Mouse (Mus musculus) bone marrow, adult 2 months (tissue): ENCODE measurements at regions not wholly inside any gene's neighbourhood (a gene's known extent, or its start where the extent isn't known, plus 50 kb on each side); places are given as distances from the start of the nearest gene placed in this dataset.

Experiments
- H3K27ac ChIP-seq: fragments of 200-500 bp; 2 replicates; pipeline ENCODE4 v1.5.1; 2012; ENCODE audit warnings: low read depth, mild to moderate bottlenecking, control low read depth, inconsistent platforms, low read length; ENCODE audit not compliant: control insufficient read depth, poor library complexity, insufficient read depth
- H3K4me1 ChIP-seq: fragments of 200-500 bp; 2 replicates; pipeline ENCODE4 v1.6.1; 2011; ENCODE audit warnings: low read length; ENCODE audit not compliant: control insufficient read depth, insufficient read depth
- H3K4me3 ChIP-seq: fragments of 200-500 bp; replicated peaks from 2 replicates; pipeline ENCODE3; 2011; ENCODE audit warnings: mild to moderate bottlenecking, low read depth, low read length, control low read depth; ENCODE audit not compliant: control insufficient read depth
- CTCF ChIP-seq: fragments of 200-500 bp; IDR thresholded peaks from 2 replicates; pipeline ENCODE4 v1.5.1; 2011; ENCODE audit warnings: low read length, control low read depth; ENCODE audit not compliant: control insufficient read depth, insufficient read depth
- POLR2A ChIP-seq: fragments of 200-500 bp; IDR thresholded peaks from 2 replicates; pipeline ENCODE4 v1.6.1; 2011; ENCODE audit warnings: low read depth, mild to moderate bottlenecking, control low read depth, low read length, borderline replicate concordance; ENCODE audit not compliant: control insufficient read depth
- WGBS: fragments of 180-500 bp; shearing (Covaris S2); methylation state at CpG from one replicate; pipeline ENCODE4 v1.1.7; 2018; 5-methylcytosine and 5-hydroxymethylcytosine counted together

GRCm38 (mm10) chr5:101523902-101524301 is 140.9 kb downstream of the Nkx6-1 start:
- WGBS = 32% methylated on average over 7 of the region's 7 CpGs
- H3K4me1 ChIP-seq = no peaks in the 10 kb centered on the region
- no peak overlapping the region for H3K4me3 ChIP-seq
- TF ChIP-seq CTCF (no peak), POLR2A (no peak)
- no peak overlapping the region for H3K27ac ChIP-seq

GRCm38 (mm10) chr5:101523490-101523889 is 141.3 kb downstream of the Nkx6-1 start:
- 31% methylated on average over 7 of the region's 7 CpGs for WGBS
- Histone ChIP-seq H3K27ac (no peak overlapping the region), H3K4me3 (no peak overlapping the region), H3K4me1 (no peaks in the 10 kb centered on the region)
- TF ChIP-seq POLR2A = no peak
- TF ChIP-seq CTCF = no peak

- TF ChIP-seq CTCF (no peak), POLR2A (no peak)
- 67% methylated on average over 9 of the region's 9 CpGs for WGBS
- H3K4me3 ChIP-seq = no peak overlapping the region
- no peak overlapping the region for H3K27ac ChIP-seq
- no peaks in the 10 kb centered on the region for H3K4me1 ChIP-seq
Observed at GRCm38 (mm10) chr5:101520935-101521655, 143.7 kb downstream of the Nkx6-1 start.

GRCm38 (mm10) chr5:101518791-101519547 is 145.8 kb downstream of the Nkx6-1 start:
- Histone ChIP-seq H3K4me3 (no peak overlapping the region), H3K27ac (no peak overlapping the region), H3K4me1 (no peaks in the 10 kb centered on the region)
- TF ChIP-seq POLR2A (no peak), CTCF (no peak)
- 64% methylated on average over 14 of the region's 14 CpGs for WGBS

GRCm38 (mm10) chr5:101497698-101498048 is 167.1 kb downstream of the Nkx6-1 start:
- 88% methylated on average over 14 of the region's 14 CpGs for WGBS
- Histone ChIP-seq H3K4me1 (no peaks in the 10 kb centered on the region), H3K27ac (no peak overlapping the region), H3K4me3 (no peak overlapping the region)
- TF ChIP-seq POLR2A (no peak), CTCF (no peak)

- H3K27ac ChIP-seq = no peak overlapping the region
- H3K4me1 ChIP-seq = no peaks in the 10 kb centered on the region
- 80% methylated on average over 16 of the region's 16 CpGs for WGBS
- H3K4me3 ChIP-seq = no peak overlapping the region
- TF ChIP-seq CTCF (no peak), POLR2A (no peak)
Observed at GRCm38 (mm10) chr5:101496924-101497697, 167.7 kb downstream of the Nkx6-1 start.

- WGBS = 87% methylated on average over 9 of the region's 9 CpGs
- Histone ChIP-seq H3K27ac (no peak overlapping the region), H3K4me3 (no peak overlapping the region), H3K4me1 (no peaks in the 10 kb centered on the region)
- TF ChIP-seq CTCF (no peak), POLR2A (no peak)
Observed at GRCm38 (mm10) chr5:101496161-101496560, 168.6 kb downstream of the Nkx6-1 start.

- TF ChIP-seq CTCF (no peak), POLR2A (no peak)
- H3K4me3 ChIP-seq = no peak overlapping the region
- H3K4me1 ChIP-seq = no peaks in the 10 kb centered on the region
- WGBS = 57% methylated on average over 10 of the region's 10 CpGs
- H3K27ac ChIP-seq = no peak overlapping the region
Observed at GRCm38 (mm10) chr5:101445792-101446191, 219.0 kb downstream of the Nkx6-1 start.
